Mouse (Mus musculus) left cerebral cortex, adult 2 months (tissue): Measurements from ENCODE around the gene Rab39. TPM values are rescaled to one million over a fixed set of nuclear protein-coding genes. Genes with fewer than 3 reads are reported as not detected.

Source experiments
- DNase-seq, 2 experiments: peaks; one replicate each; pipeline ENCODE4 v3.0.0; 2021 to 2022; ENCODE audit warnings: low spot score in 2 of 2, mixed read lengths in 1 of 2; ENCODE audit errors: extremely low spot score in 1 of 2
- H3K27ac ChIP-seq: fragments of 200-600 bp; 2 replicates; pipeline ENCODE4 v1.8.1; 2022
- H3K4me3 ChIP-seq: fragments of 200-600 bp; 2 replicates; pipeline ENCODE4 v1.8.1; 2022
- CTCF ChIP-seq: fragments of 200-600 bp; IDR thresholded peaks from 2 replicates; pipeline ENCODE4 v1.8.1; 2022; ENCODE audit warnings: antibody characterized with exemption, mild to moderate bottlenecking, moderate library complexity
- intact Hi-C: fragments of 180-260 bp; cut with DNase I; formaldehyde crosslinking; loops from one replicate; pipeline ENCODE4 v1.15.1; 2025
- long read RNA-seq, 2 experiments: library from polyadenylated mRNA; stranded (forward); transcript quantifications; one replicate each; pipeline ENCODE4 v2.0.0; 2021; ENCODE audit warnings: borderline mapping rate in 2 of 2
- total RNA-seq, 2 experiments: library from RNA; stranded (reverse); gene quantifications; 2 replicates each; pipeline ENCODE4 v1.2.3; 2021

The Rab39 gene
- 1 to 10 TPM; 1.8 TPM for total RNA-seq
- long read RNA-seq, experiment 1 = 0 reads
- long read RNA-seq, experiment 2, partial matches to known transcripts = 0 of 3 reads
- long read RNA-seq, experiment 2, other reads (novel, unspliced or antisense) = 1 of 3 reads

DNA sequence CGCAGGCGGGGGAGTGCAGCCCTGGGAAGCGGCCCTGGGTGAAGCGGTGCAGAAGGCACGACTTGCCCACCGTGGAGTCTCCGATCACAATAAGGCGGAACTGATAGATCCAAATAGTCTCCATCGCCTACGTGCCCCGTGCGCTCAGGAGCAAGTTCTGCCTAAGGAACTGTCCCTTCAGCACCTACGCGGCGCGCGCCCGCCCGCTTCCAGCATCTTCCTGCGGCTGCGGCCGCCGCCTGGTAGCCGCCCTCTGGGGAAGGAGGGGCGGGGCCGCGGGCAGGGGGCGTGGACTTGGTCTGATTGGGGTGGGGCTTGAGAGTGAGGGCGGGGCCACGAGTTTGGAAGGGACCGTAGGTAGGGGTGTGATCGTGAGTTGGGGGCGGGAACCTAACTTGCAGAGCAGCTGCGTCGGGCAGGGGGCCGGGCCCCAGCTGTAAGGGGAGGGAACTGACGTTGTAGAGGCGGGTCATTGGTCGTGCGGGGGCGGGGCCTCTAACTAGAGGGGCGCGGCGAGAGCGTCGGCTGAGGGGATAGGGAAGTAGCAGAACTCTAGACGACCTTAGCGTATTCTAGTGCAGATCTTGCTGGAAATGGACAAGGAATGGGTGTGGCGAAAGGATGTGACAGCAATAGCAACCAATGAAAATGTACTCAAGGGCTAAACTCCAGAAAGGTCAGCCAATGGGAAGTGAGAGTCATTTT lies at the start of gene Rab39:
Rab39 (minus strand) TSS at position 241 of the 705 bp plus-strand sequence.
- Histone ChIP-seq H3K4me3 (peak within 1 kb of the TSS; percentile 55), H3K27ac (no peak within 1 kb of the TSS)
- intact Hi-C loops = no loop called here
- peak; percentile 70 to 79 for DNase-seq
- no peak for TF ChIP-seq CTCF

DNA sequence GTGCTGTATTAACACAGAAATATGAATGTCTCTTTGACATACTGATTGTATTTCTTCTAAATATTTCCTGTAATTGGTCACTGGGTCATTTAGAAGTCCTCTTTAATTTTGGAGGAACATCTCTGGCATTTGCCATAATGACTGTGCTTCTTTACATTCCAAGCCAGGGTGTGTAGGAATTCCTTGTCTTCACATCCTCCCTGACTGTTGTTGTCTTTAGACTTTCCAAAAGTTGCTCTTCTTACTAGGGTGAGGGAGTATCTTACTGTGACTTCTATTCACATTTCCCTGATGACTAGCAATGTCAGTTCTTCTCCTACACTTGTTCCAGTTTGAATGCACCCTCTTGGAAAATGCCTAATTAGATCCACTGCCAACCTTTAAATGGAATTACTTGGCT lies 48.8 kb upstream of the Rab39 start:
- no peak for DNase-seq
- no peak for TF ChIP-seq CTCF
- intact Hi-C loops = no loop called here
- no peak overlapping the region for H3K27ac ChIP-seq
- no peak overlapping the region for H3K4me3 ChIP-seq

DNA sequence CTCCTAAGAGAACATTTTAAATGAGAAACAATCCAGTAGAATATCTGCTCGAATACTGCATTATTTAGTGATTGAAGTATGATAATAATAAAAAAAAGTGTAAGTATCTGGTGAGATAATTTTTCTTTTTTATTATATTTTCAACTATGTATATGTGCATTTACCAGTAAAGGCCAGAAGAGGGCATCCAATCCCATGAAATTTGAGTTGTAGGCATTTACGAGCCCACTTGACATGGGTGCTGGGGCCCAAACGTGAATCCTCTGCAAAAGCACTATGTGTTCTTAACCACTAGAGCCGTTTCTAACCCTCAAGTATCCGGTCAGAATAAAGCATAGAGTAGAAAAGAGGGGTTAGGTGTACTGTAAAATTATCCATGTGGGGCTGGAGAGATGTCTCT lies 44.9 kb upstream of the Rab39 start:
- Histone ChIP-seq H3K27ac (no peak overlapping the region), H3K4me3 (no peak overlapping the region)
- intact Hi-C loops = no loop called here
- no peak for DNase-seq
- peak; percentile 51 for TF ChIP-seq CTCF

DNA sequence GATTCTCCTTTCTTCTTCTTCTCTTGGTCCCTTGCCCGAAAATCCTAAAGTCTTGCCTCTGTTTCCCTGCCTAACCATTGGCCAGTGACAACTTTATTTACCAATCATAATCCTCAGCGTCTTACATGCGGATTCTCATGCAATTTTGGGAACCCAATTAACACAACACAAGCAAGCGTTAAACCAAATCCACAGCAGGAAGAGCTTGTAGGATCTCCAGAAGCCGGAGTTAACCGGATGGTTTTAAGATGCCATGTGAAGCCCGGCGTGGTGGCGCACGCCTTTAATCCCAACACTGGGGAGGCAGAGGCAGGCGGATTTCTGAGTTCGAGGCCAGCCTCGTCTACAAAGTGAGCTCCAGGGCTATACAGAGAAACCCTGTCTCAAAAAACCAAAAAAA lies 44.4 kb upstream of the Rab39 start:
- Histone ChIP-seq H3K27ac (no peak overlapping the region), H3K4me3 (no peak overlapping the region)
- DNase-seq = no peak
- TF ChIP-seq CTCF = no peak
- intact Hi-C loops = no loop called here

DNA sequence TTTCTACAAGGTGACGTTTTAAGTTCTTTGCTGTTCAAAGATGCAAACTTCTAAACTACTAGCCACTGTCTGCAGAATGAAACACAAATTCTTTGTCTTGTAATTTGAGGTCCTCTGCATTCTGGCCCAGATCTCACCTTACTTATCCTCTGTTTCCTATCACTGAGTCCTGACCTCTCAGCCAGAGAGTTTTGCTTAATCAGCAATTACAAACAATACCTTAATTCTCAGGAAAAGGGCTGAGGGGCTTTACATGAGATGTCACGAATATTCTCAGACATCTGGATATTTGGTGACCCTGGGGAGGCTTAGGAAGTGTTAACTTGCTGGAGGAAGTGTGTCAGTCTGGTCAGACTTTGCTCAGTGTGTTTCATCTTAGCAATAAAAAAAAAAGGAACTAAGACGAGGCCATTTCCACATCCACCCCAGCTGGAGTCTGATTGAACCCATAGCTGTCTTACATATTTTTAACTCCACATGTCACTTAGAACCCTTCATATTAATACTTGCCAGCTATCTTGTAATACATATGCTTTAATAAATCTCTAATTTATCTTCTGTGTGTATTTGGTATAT lies 34.9 kb upstream of the Rab39 start:
- no peak for DNase-seq
- TF ChIP-seq CTCF = no peak
- Histone ChIP-seq H3K27ac (no peak overlapping the region), H3K4me3 (no peak overlapping the region)
- intact Hi-C loops = no loop called here

DNA sequence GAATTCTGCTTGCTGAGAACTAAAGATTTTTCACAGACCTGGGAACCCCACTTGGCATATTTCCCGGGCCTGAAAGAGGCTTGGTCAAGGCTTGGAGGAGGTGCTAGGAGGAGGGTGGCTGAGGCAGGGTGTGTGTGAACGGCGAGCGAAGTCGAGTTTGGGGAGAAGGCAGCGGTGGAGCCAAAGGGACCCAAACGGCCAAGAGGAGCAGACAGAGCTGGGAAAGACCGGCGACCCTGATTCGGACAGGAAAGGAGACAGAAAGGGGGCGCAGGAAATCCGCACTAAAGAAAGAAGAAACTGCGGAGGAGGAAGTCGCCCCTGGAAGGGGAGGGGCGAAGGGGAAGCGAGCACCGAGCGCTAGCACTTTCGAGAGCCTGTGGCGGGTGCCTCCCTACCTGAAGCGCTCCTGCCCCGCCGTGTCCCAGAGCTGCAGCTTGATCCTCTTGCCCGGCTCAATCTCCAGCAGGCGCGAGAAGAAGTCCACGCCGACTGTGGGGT lies 491 bp downstream of the Rab39 start:
- TF ChIP-seq CTCF = no peak
- peak; percentile 25 to 36 for DNase-seq
- intact Hi-C loops = no loop called here
- Histone ChIP-seq H3K4me3 (peak overlapping the region; percentile 55), H3K27ac (no peak overlapping the region)

DNA sequence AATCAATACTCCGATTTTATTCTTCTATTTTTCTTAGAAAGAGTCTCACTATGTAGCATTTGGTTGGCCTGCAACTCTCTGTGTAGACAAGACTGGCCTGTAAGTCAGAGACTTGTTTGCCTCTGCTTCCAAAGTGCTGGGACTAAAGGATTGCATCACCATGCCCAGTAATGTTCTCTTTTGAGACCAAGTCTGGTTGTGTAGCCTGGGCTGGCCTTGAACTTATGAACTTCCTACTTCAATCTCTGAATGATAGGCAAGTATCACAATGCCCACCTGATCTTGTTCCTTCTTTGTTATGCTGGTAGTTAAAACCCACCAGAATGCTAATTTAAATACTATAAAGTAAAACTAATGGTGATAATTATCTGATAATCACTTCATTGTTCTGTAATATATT lies 3.0 kb downstream of the Rab39 start:
- TF ChIP-seq CTCF = no peak
- DNase-seq = no peak
- Histone ChIP-seq H3K27ac (no peak overlapping the region), H3K4me3 (no peak overlapping the region)
- intact Hi-C loops = no loop called here

DNA sequence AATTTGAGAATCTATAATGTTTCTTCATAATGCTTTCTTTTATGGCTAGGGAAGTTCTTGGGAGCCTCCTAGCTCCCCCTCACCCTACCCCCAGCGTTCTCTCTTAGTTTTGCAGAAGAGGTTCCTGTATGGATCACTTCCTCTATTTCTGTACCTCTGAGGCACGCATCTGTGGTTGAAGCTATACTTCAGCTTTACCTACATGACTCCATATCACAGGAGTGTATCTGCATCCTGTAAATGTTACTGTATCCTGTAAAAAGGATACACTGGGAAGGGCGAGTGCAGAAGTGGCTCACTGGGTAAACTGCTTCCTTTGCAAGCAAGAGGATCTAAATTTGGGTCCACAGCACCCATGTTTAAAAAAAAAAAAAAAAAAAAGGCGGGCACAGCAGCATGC lies 5.5 kb downstream of the Rab39 start:
- H3K4me3 ChIP-seq = no peak overlapping the region
- no peak overlapping the region for H3K27ac ChIP-seq
- DNase-seq = no peak
- no peak for TF ChIP-seq CTCF
- intact Hi-C loops = no loop called here

DNA sequence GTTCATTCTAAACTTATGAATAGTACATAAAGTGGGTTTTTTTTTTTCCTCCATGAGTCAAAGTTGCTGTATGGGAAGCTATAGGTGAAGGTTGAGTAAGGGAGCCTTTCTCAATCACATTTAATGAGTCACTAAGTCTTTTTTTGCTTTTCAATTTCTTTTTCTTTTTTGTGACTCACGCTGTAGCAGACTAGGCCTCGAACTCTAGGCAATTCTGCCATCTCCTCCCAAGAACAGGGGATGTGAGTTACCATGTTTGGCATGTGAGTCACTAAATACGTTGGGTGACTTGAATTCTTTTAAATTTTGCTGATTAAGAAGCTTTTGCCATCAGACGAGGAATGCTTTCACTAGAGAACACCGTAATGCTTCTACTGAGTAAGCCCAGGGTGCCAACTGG lies 10.2 kb downstream of the Rab39 start:
- Histone ChIP-seq H3K4me3 (no peak overlapping the region), H3K27ac (no peak overlapping the region)
- intact Hi-C loops = no loop called here
- DNase-seq = no peak
- TF ChIP-seq CTCF = no peak

DNA sequence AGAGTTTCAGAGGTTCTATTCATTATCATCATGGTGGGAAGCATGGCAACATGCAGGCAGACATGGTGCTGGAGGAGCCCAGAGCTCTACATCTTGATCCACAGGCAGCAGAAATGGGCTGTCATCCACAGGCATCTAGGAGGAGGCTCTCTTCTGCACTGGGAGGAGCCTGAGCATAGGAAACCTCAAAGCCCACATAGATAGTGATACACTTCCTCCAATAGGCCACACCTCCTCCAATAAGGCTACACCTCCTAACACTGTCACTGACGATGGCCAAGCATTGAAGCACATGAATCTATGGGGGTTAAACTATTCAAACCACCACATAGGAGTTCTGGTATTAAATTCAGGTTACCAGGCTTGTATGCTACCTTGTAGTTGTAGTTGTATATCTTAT lies 12.3 kb downstream of the Rab39 start:
- DNase-seq = no peak
- no peak overlapping the region for H3K4me3 ChIP-seq
- no peak for TF ChIP-seq CTCF
- intact Hi-C loops = no loop called here
- H3K27ac ChIP-seq = no peak overlapping the region

DNA sequence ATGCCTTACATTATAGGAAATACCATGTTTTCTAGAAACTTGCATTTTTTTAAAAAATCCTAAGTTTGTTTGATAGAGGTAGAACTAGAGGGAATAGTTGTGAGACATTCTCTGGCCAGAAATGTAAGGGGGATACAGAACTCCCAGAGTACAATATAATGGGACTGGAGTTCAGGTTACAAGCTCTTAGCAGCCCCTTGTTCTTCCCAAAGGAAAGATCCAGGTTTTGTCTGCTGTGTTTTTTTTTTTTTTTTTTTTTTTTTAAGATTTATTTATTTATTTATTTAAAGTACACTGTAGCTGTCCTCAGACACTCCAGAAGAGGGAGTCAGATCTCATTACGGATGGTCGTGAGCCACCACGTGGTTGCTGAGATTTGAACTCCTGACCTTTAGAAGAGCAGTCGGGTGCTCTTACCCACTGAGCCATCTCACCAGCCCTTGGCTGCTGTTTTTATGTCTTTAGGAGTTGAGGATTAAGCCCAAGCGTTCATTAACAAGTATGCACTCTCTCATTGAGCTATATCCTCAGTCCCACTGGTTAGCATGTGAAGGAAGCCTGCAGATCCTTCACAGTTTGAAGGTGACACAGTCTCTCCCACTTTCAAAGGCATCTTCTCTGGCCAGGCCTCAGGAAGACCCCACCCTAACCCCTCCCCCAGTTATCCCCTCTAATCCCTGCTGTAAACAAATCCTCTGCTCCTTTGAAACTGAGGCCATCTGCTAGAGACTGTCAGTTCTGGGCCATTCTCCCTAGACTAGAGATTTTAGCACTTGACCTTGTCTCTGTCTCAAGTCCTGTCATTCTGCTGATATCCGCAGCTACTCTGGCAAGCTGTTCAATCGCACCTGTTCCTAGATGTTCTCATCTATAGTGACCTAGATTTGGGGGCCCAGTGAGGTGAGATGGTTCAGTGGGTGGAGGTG lies 14.0 kb downstream of the Rab39 start:
- DNase-seq = no peak
- H3K27ac ChIP-seq = no peak overlapping the region
- intact Hi-C loops = no loop called here
- no peak for TF ChIP-seq CTCF
- H3K4me3 ChIP-seq = no peak overlapping the region

DNA sequence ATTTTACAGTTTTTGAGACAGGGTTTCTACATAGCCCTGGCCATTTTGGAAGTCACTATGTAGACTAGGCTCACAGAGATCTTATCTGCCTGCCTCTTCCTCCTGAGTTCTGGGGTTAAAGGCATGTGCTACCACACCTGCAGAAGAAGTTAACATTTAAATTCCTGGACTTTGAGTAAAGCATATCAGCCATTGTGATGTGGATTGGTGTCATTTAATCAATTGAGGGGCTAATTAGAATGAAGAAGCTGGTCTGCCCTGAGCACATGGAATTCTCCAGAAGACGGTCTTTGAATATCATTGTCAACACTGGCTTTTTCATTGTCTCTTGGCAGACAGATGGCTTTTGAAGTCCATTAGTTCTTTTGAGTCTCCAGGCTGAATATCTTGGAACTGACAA lies 25.2 kb downstream of the Rab39 start:
- DNase-seq = no peak
- intact Hi-C loops = no loop called here
- TF ChIP-seq CTCF = no peak

More for the DNA sequence above, 25.2 kb downstream of the Rab39 start:
- Histone ChIP-seq H3K27ac (no peak overlapping the region), H3K4me3 (no peak overlapping the region)
